Mouse (Mus musculus): ENCODE measurements around the gene Olfr243. TPM values are rescaled to one million over a fixed set of nuclear protein-coding genes. Genes with fewer than 3 reads are reported as not detected.

Gene Olfr243
- polyA plus RNA-seq, 1 experiment from 2014 or later: not detected

Other genes starting within 250 kb of the Olfr243 start
- not detected in 2 replicates for gene Olfr608, start 244.8 kb upstream of the Olfr243 start, polyA plus RNA-seq (2015; fragmentation: Nextera tagmentation; extraction: Ambion mirVana)
- gene Olfr609, start 216.6 kb upstream of the Olfr243 start, polyA plus RNA-seq (2015; fragmentation: Nextera tagmentation; extraction: Ambion mirVana): not detected in 2 replicates
- gene Olfr610, start 202.5 kb upstream of the Olfr243 start, polyA plus RNA-seq (2015; fragmentation: Nextera tagmentation; extraction: Ambion mirVana): not detected in 2 replicates
- not detected in 2 replicates for gene Olfr611, start 193.8 kb upstream of the Olfr243 start, polyA plus RNA-seq (2015; fragmentation: Nextera tagmentation; extraction: Ambion mirVana)
- not detected in 2 replicates for gene Olfr612, start 172.0 kb upstream of the Olfr243 start, polyA plus RNA-seq (2015; fragmentation: Nextera tagmentation; extraction: Ambion mirVana)
- gene Olfr613, start 166.6 kb upstream of the Olfr243 start, polyA plus RNA-seq (2015; fragmentation: Nextera tagmentation; extraction: Ambion mirVana): not detected in 2 replicates
- gene Olfr615, start 158.6 kb upstream of the Olfr243 start, polyA plus RNA-seq (2015; fragmentation: Nextera tagmentation; extraction: Ambion mirVana): not detected in 2 replicates
- gene Olfr616, start 145.5 kb upstream of the Olfr243 start, polyA plus RNA-seq (2015; fragmentation: Nextera tagmentation; extraction: Ambion mirVana): not detected in 2 replicates
- gene Olfr617, start 141.6 kb upstream of the Olfr243 start, polyA plus RNA-seq (2015; fragmentation: Nextera tagmentation; extraction: Ambion mirVana): not detected in 2 replicates
- not detected in 2 replicates for gene Olfr618, start 124.6 kb upstream of the Olfr243 start, polyA plus RNA-seq (2015; fragmentation: Nextera tagmentation; extraction: Ambion mirVana)
- gene Olfr619, start 114.1 kb upstream of the Olfr243 start, polyA plus RNA-seq (2015; fragmentation: Nextera tagmentation; extraction: Ambion mirVana): not detected in 2 replicates
- gene Olfr620, start 102.1 kb upstream of the Olfr243 start, polyA plus RNA-seq (2015; fragmentation: Nextera tagmentation; extraction: Ambion mirVana): not detected in 2 replicates
- gene Olfr622, start 72.0 kb upstream of the Olfr243 start, polyA plus RNA-seq (2015; fragmentation: Nextera tagmentation; extraction: Ambion mirVana): not detected in 2 replicates
- not detected in 2 replicates for gene Olfr623, start 51.0 kb upstream of the Olfr243 start, polyA plus RNA-seq (2015; fragmentation: Nextera tagmentation; extraction: Ambion mirVana)
- 0.03 TPM in 1 of 2 replicates, not detected in the other for gene Olfr624, start 43.5 kb upstream of the Olfr243 start, polyA plus RNA-seq (2015; fragmentation: Nextera tagmentation; extraction: Ambion mirVana)
- not detected in 2 replicates for gene Olfr625-ps1, start 32.0 kb upstream of the Olfr243 start, polyA plus RNA-seq (2015; fragmentation: Nextera tagmentation; extraction: Ambion mirVana)
- not detected in 2 replicates for gene Olfr628, start 15.7 kb downstream of the Olfr243 start, polyA plus RNA-seq (2015; fragmentation: Nextera tagmentation; extraction: Ambion mirVana)
- gene Olfr629, start 30.3 kb downstream of the Olfr243 start, polyA plus RNA-seq (2015; fragmentation: Nextera tagmentation; extraction: Ambion mirVana): not detected in 2 replicates
- not detected in 2 replicates for gene Olfr630, start 42.7 kb downstream of the Olfr243 start, polyA plus RNA-seq (2015; fragmentation: Nextera tagmentation; extraction: Ambion mirVana)
- not detected in 2 replicates for gene Olfr69, start 56.9 kb downstream of the Olfr243 start, polyA plus RNA-seq (2015; fragmentation: Nextera tagmentation; extraction: Ambion mirVana)
- not detected in 2 replicates for gene Olfr68, start 65.0 kb downstream of the Olfr243 start, polyA plus RNA-seq (2015; fragmentation: Nextera tagmentation; extraction: Ambion mirVana)
- gene Olfr67, start 77.2 kb downstream of the Olfr243 start, polyA plus RNA-seq (2015; fragmentation: Nextera tagmentation; extraction: Ambion mirVana): not detected in 2 replicates
- gene Hbb-bt, start 99.3 kb downstream of the Olfr243 start, polyA plus RNA-seq (2015; fragmentation: Nextera tagmentation; extraction: Ambion mirVana): 1,029 and 1,038 TPM in 2 replicates
- gene Hbb-bs, start 113.4 kb downstream of the Olfr243 start, polyA plus RNA-seq (2015; fragmentation: Nextera tagmentation; extraction: Ambion mirVana): 1,894 and 2,140 TPM in 2 replicates
- gene Hbb-bh2, start 125.8 kb downstream of the Olfr243 start, polyA plus RNA-seq (2015; fragmentation: Nextera tagmentation; extraction: Ambion mirVana): not detected in 2 replicates
- 31.8 and 57.0 TPM in 2 replicates for gene Hbb-bh1, start 128.5 kb downstream of the Olfr243 start, polyA plus RNA-seq (2015; fragmentation: Nextera tagmentation; extraction: Ambion mirVana)
- gene Hbb-y, start 138.5 kb downstream of the Olfr243 start, polyA plus RNA-seq (2015; fragmentation: Nextera tagmentation; extraction: Ambion mirVana): 3,874 and 4,036 TPM in 2 replicates
- gene Olfr66, start 171.6 kb downstream of the Olfr243 start, polyA plus RNA-seq (2015; fragmentation: Nextera tagmentation; extraction: Ambion mirVana): not detected in 2 replicates
- not detected in 2 replicates for gene Olfr64, start 179.8 kb downstream of the Olfr243 start, polyA plus RNA-seq (2015; fragmentation: Nextera tagmentation; extraction: Ambion mirVana)
- gene Olfr65, start 188.8 kb downstream of the Olfr243 start, polyA plus RNA-seq (2015; fragmentation: Nextera tagmentation; extraction: Ambion mirVana): not detected in 2 replicates
- not detected in 2 replicates for gene Olfr631, start 214.2 kb downstream of the Olfr243 start, polyA plus RNA-seq (2015; fragmentation: Nextera tagmentation; extraction: Ambion mirVana)
- 0.08 TPM in 1 of 2 replicates, not detected in the other for gene Olfr632, start 219.7 kb downstream of the Olfr243 start, polyA plus RNA-seq (2015; fragmentation: Nextera tagmentation; extraction: Ambion mirVana)
- not detected in 2 replicates for gene Olfr633, start 229.8 kb downstream of the Olfr243 start, polyA plus RNA-seq (2015; fragmentation: Nextera tagmentation; extraction: Ambion mirVana)